Mouse (Mus musculus) ES-E14 (cell line): ENCODE data around the gene Hexdc. TPM values are rescaled to one million over a fixed set of nuclear protein-coding genes. Genes with fewer than 3 reads are reported as not detected.
A peak's percentile ranks its signal among the peaks of the same experiment; 100 is the strongest.

Experiments used
- DNase-seq: peaks from one replicate; pipeline ENCODE4 v3.0.0-alpha.2; 2013; ENCODE audit warnings: low read depth, low spot score
- H3K27ac ChIP-seq: 2 replicates; pipeline ENCODE4 v1.5.1; 2012; ENCODE audit warnings: low read depth, mild to moderate bottlenecking, low read length, moderate library complexity, mixed read lengths; ENCODE audit not compliant: poor library complexity, insufficient read depth, severe bottlenecking
- H3K36me3 ChIP-seq: 2 replicates; pipeline ENCODE4 v1.6.1; 2012; ENCODE audit warnings: mild to moderate bottlenecking, low read length, moderate library complexity, mixed read lengths; ENCODE audit not compliant: control insufficient read depth, poor library complexity, insufficient read depth, severe bottlenecking
- H3K4me1 ChIP-seq, 2 experiments: fragments of 150-350 bp in 1 of 2; sonication (generic) in 1 of 2; 2 replicates each; pipeline ENCODE4 v1.6.1; 2012; ENCODE audit warnings: low read length in 2 of 2, mild to moderate bottlenecking in 1 of 2, mixed read lengths in 1 of 2; ENCODE audit not compliant: control insufficient read depth in 2 of 2, insufficient read depth in 2 of 2, poor library complexity in 1 of 2
- H3K4me3 ChIP-seq, 2 experiments: fragments of 150-350 bp in 1 of 2; sonication (generic) in 1 of 2; 2 replicates each; pipeline ENCODE4 v1.5.1; 2012; ENCODE audit warnings: low read length in 2 of 2, low read depth in 1 of 2, mild to moderate bottlenecking in 1 of 2, mixed read lengths in 1 of 2; ENCODE audit not compliant: insufficient read depth in 1 of 2, poor library complexity in 1 of 2, severe bottlenecking in 1 of 2
- H3K9ac ChIP-seq: 2 replicates; pipeline ENCODE4 v1.6.1; 2012; ENCODE audit warnings: low read depth, mild to moderate bottlenecking, low read length, mixed read lengths; ENCODE audit not compliant: poor library complexity, insufficient read depth, severe bottlenecking
- H3K9me3 ChIP-seq: fragments of 150-350 bp; sonication (generic); 2 replicates; pipeline ENCODE4 v1.6.1; 2012; ENCODE audit warnings: low read depth, mild to moderate bottlenecking, low read length; ENCODE audit not compliant: control insufficient read depth, insufficient read depth
- CHD2 ChIP-seq: IDR thresholded peaks from 2 replicates; pipeline ENCODE4 v1.6.1; 2014; ENCODE audit warnings: mild to moderate bottlenecking, low read depth, low read length, inconsistent platforms
- HCFC1 ChIP-seq: IDR thresholded peaks from 2 replicates; pipeline ENCODE4 v1.6.1; 2012; ENCODE audit warnings: low read length, inconsistent platforms, borderline replicate concordance; ENCODE audit not compliant: insufficient read depth
- MAFK ChIP-seq: IDR thresholded peaks from 2 replicates; pipeline ENCODE4 v1.6.1; 2014; ENCODE audit warnings: mild to moderate bottlenecking, low read depth, low read length, inconsistent platforms; ENCODE audit not compliant: insufficient read depth
- ZC3H11A ChIP-seq: IDR thresholded peaks from 2 replicates; pipeline ENCODE4 v1.6.1; 2012; ENCODE audit warnings: low read depth, mild to moderate bottlenecking, inconsistent platforms, low read length, borderline replicate concordance
- ZNF384 ChIP-seq: IDR thresholded peaks from 2 replicates; pipeline ENCODE4 v1.6.1; 2012; ENCODE audit warnings: low read depth, low read length, inconsistent platforms
- in situ Hi-C, 2 experiments: fragments of 600-800 bp; cut with MboI; formaldehyde crosslinking; loops; one replicate each; pipeline ENCODE4 v1.15.1; 2025; ENCODE audit warnings: low sequenced_read_pairs in 2 of 2, inconsistent platforms in 1 of 2; ENCODE audit not compliant: unreplicated experiment in 2 of 2
- total RNA-seq: library from RNA; depleted of rRNA; stranded (reverse); fragments of 300-350 nt; gene quantifications from 2 replicates; pipeline ENCODE4 v1.2.3, GENCODE M21; 2012

Hexdc gene
- total RNA-seq, 1 experiment, result 15.5 TPM

DNA sequence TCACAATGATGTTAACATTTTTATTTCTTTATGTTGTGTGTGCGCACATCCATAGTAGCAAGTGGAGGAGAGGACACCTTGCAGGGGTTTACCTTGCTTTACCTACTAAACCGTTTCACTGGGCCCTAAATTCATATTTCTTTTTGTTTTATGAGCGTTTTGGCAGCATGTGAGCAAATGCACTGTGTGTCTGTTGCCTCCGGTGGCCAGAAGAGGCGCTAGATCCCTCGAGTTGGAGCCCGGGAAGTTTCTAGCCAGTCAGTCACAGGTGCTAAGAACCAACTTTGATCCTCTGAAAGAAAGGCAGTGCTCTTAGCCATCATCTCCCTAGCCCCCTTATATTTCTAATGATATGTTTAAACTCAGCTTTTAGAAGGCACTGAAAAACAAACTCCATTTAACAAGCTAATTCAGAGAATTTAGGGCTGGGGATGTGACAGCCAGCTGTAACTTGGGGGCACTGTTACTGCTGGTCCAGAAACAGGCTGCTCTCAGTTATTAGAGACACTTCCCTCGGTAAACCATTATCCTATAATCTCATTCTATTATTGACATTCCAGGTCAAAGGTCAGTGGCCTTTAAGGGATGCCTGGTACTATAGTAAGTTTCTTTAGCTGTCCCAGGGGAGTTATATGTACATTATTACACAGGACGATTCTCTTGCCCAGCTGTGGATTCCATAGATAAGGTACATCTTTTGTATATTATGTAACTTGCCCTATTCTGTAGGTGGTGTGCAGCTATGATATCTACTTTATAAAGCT, 31.4 kb downstream of the Hexdc start:
- peak; percentile 47 for DNase-seq
- Histone ChIP-seq H3K4me3 (peak overlapping the region in 1 of 2 experiments; percentile 94; a peak in 1 of 4 replicates), H3K36me3 (no peaks in the 10 kb centered on the region), H3K4me1 (peaks cover 0 to 3% of the 10 kb centered on the region in 2 experiments; a peak in 1 of 4 replicates), H3K9ac (no peak overlapping the region), H3K9me3 (no peaks in the 10 kb centered on the region), H3K27ac (no peak overlapping the region)
- no peak for TF ChIP-seq HCFC1
- no peak for TF ChIP-seq CHD2
- TF ChIP-seq MAFK, result no peak
- in situ Hi-C loops, result no loop called here

DNA sequence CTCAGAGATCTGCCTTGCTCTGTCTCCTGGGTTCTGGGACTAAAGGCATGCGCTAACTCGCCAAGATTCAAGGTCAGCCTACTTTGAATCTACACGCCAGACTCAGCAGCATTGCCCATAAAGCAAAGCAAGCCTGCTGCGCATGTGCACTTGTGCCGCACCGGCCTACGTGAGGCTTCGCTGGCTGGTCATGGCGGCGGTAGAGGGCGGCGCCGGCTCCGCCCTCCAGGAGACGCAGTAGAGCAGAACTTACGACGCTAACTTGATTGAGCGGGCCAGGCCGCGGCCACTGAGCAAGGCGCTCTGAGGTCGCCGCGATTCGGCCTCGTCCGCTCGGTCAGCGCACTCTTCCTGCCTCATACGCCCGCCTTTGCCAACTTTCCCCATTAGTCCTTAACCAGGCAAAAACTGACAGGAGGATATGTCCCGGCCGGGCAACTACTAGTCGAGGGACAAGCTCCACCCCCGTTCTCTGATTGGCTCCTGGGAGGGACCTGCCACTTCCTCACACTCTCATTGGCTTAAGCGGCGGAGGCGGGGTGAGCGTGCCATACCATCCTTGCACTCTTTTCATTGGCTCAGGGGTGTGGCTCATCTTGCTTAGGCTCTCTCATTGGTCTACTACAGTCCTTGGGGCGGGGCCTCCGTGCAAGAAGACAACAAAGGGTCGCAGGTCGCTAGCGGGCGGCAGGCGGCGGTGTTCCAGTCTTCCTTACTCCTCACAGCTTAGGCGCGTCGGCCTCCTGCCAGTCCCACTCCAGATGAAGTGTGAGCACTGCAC, 32.5 kb downstream of the Hexdc start, which contains the start of gene Narf:
Narf (plus strand) TSS at position 690 of the 781 bp plus-strand sequence.
- Histone ChIP-seq H3K36me3 (no peaks in the 10 kb centered on the region), H3K9ac (peak within 1 kb of the TSS; percentile 76), H3K4me3 (peak within 1 kb of the TSS; percentile 65 to 94), H3K4me1 (peaks cover 0 to 3% of the 10 kb centered on the region in 2 experiments; a peak in 1 of 4 replicates), H3K9me3 (no peaks in the 10 kb centered on the region), H3K27ac (peak within 1 kb of the TSS; percentile 57; the same call in 1 of the 2 replicates)
- TF ChIP-seq HCFC1, result peak; percentile 34; the same call in 1 of the 2 replicates
- TF ChIP-seq CHD2, result peak; percentile 78
- no peak for TF ChIP-seq ZNF384
- in situ Hi-C loops, result no loop called here
- DNase-seq, result peak; percentile 100

DNA sequence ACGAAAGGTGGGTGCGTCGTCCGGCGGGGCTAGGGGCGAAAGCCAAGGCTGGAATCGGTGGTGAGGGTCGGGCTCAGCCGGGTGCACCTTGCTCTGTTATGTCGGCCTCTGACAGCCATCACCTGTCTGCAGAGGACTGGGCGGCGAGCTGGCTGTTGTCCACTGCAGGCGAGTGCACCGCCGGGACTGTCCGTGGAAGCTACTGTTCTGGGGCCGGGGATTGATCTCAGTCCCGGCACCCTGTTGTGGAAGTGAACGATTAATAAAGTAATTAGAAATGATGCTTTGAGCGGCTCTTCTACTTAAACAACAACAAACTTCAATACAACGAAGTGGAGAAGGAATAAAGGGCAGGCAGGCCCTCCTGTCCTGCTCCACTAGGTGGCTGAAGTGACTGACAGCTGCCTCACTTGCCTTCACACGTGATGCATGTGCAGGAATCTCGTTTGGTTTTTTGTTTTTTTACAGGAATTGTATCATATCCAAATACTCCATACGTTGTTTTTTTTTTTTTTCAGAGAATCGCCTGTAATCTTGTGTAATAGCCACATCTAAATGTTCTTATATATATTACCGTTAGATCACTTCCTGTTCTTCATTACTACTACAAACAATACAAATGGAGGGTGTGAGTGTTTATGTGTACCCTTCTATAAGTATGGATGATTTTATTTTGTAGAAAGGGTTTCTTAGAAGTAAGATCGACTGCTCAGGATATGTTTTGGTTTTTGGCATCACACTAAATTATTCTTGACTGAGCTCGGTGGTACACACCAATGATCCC, 33.3 kb downstream of the Hexdc start:
- peak overlapping the region; percentile 42 for H3K9ac ChIP-seq
- no peak for DNase-seq

DNA sequence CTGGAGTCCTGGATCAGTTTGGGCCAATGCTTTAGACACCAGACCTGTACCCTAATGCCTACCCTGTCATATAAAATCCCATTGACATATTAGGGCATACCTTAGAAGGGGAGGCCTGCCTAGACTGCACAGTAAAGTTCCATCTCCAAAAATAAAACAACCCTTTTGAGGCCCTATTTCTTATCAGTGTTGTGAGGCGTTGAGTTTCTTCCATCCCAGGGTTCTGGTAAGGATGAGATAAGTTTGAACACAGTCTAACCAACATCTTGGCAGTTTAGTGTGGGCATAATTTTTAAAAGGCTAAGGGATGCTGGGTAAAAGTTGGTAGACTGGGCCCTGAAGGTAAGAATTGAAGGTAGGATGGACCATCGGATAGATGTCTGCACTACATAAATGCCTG, 35.4 kb downstream of the Hexdc start:
- in situ Hi-C loops, result no loop called here
- Histone ChIP-seq H3K4me3 (no peak overlapping the region), H3K9ac (no peak overlapping the region), H3K9me3 (no peaks in the 10 kb centered on the region), H3K36me3 (no peaks in the 10 kb centered on the region), H3K4me1 (peaks cover 0 to 3% of the 10 kb centered on the region in 2 experiments; a peak in 1 of 4 replicates), H3K27ac (no peak overlapping the region)
- TF ChIP-seq ZNF384, result no peak
- no peak for DNase-seq

More for the DNA sequence above, 33.3 kb downstream of the Hexdc start:
- in situ Hi-C loops, result no loop called here
- Histone ChIP-seq H3K4me1 (peaks cover 0 to 3% of the 10 kb centered on the region in 2 experiments; a peak in 1 of 4 replicates), H3K27ac (no peak overlapping the region), H3K36me3 (no peaks in the 10 kb centered on the region), H3K4me3 (peak overlapping the region; percentile 65 to 94), H3K9me3 (no peaks in the 10 kb centered on the region)
- TF ChIP-seq MAFK (no peak), ZNF384 (no peak), HCFC1 (no peak), ZC3H11A (no peak), CHD2 (no peak)
